Mouse (Mus musculus): ENCODE measurements at regions not wholly inside any gene's neighbourhood (a gene's known extent, or its start where the extent isn't known, plus 50 kb on each side); places are given as distances from the start of the nearest gene placed in this dataset.

- no peak for ATAC-seq (ENCODE audit: low FRiP score, low read depth)
- Histone ChIP-seq H3K27ac (replicated peaks) (no peak overlapping the region), H3K4me2 (no peak overlapping the region), H3K9me3 (no peaks in the 10 kb centered on the region), H3K9ac (no peak overlapping the region), H3K36me3 (no peaks in the 10 kb centered on the region), H3K4me3 (no peak overlapping the region), H3K27me3 (no peaks in the 10 kb centered on the region), H3K4me1 (replicated peaks) (no peaks in the 10 kb centered on the region)
- 83% methylated on average over 7 of the region's 7 CpGs for WGBS
Observed at GRCm38 (mm10) chr1:18668901-18669300, 404.0 kb upstream of the Defb41 start.

- Histone ChIP-seq H3K4me1 (replicated peaks) (no peaks in the 10 kb centered on the region), H3K36me3 (no peaks in the 10 kb centered on the region), H3K4me2 (no peak overlapping the region), H3K4me3 (no peak overlapping the region), H3K9ac (no peak overlapping the region), H3K27me3 (no peaks in the 10 kb centered on the region), H3K27ac (replicated peaks) (no peak overlapping the region), H3K9me3 (no peaks in the 10 kb centered on the region)
- 90% methylated on average over 5 of the region's 5 CpGs for WGBS
- ATAC-seq (ENCODE audit: low FRiP score, low read depth) = no peak
Observed at GRCm38 (mm10) chr1:18668265-18668664, 403.3 kb upstream of the Defb41 start.

GRCm38 (mm10) chr1:18640858-18641257 is 375.9 kb upstream of the Defb41 start:
- 0 out of 2 replicates have a peak, but pooled peaks cover 5% of the 10 kb centered on the region for H3K4me1 ChIP-seq (replicated peaks)
- H3K9me3 ChIP-seq = no peaks in the 10 kb centered on the region
- H3K36me3 ChIP-seq = no peaks in the 10 kb centered on the region
- no peak overlapping the region for H3K4me3 ChIP-seq
- H3K27me3 ChIP-seq = no peaks in the 10 kb centered on the region
- ATAC-seq (ENCODE audit: low FRiP score, low read depth) = no peak
- no peak overlapping the region for H3K27ac ChIP-seq (replicated peaks)
- H3K4me2 ChIP-seq = no peak overlapping the region
- H3K9ac ChIP-seq = no peak overlapping the region

GRCm38 (mm10) chr1:18639460-18640300 is 374.7 kb upstream of the Defb41 start:
- H3K27me3 ChIP-seq = no peaks in the 10 kb centered on the region
- WGBS = 17% methylated on average over 8 of the region's 8 CpGs
- H3K4me2 ChIP-seq = 0 out of 2 replicates have a peak overlapping the region, but pooled peaks have one; percentile 5
- 0 out of 2 replicates have a peak, but pooled peaks cover 5% of the 10 kb centered on the region for H3K4me1 ChIP-seq (replicated peaks)
- H3K4me3 ChIP-seq = no peak overlapping the region
- H3K36me3 ChIP-seq = no peaks in the 10 kb centered on the region
- peak; percentile 56; the same call in 1 of the 2 replicates for ATAC-seq (ENCODE audit: low FRiP score, low read depth)
- no peak overlapping the region for H3K27ac ChIP-seq (replicated peaks)
- no peaks in the 10 kb centered on the region for H3K9me3 ChIP-seq
- no peak overlapping the region for H3K9ac ChIP-seq

- ATAC-seq (ENCODE audit: low FRiP score, low read depth) = no peak
- Histone ChIP-seq H3K9me3 (no peaks in the 10 kb centered on the region), H3K4me3 (no peak overlapping the region), H3K9ac (no peak overlapping the region), H3K4me1 (replicated peaks) (0 out of 2 replicates have a peak, but pooled peaks cover 5% of the 10 kb centered on the region), H3K27me3 (no peaks in the 10 kb centered on the region), H3K4me2 (no peak overlapping the region), H3K36me3 (no peaks in the 10 kb centered on the region), H3K27ac (replicated peaks) (no peak overlapping the region)
Observed at GRCm38 (mm10) chr1:18637334-18637733, 372.4 kb upstream of the Defb41 start.

- Histone ChIP-seq H3K4me1 (replicated peaks) (no peaks in the 10 kb centered on the region), H3K27me3 (no peaks in the 10 kb centered on the region), H3K9ac (no peak overlapping the region), H3K4me2 (no peak overlapping the region), H3K27ac (replicated peaks) (no peak overlapping the region), H3K4me3 (no peak overlapping the region), H3K36me3 (no peaks in the 10 kb centered on the region), H3K9me3 (no peaks in the 10 kb centered on the region)
- no peak for ATAC-seq (ENCODE audit: low FRiP score, low read depth)
- WGBS = 79% methylated on average over 7 of the region's 7 CpGs
Observed at GRCm38 (mm10) chr1:18610231-18610630, 345.3 kb upstream of the Defb41 start.

- Histone ChIP-seq H3K36me3 (no peaks in the 10 kb centered on the region), H3K4me3 (no peak overlapping the region), H3K4me1 (replicated peaks) (no peaks in the 10 kb centered on the region), H3K9me3 (no peaks in the 10 kb centered on the region), H3K9ac (no peak overlapping the region), H3K27ac (replicated peaks) (no peak overlapping the region), H3K27me3 (no peaks in the 10 kb centered on the region), H3K4me2 (no peak overlapping the region)
- whole genome bisulfite sequencing = 49% methylated on average over 1 of the region's 1 CpGs
- ATAC-seq (ENCODE audit: low FRiP score, low read depth) = no peak
Observed at GRCm38 (mm10) chr1:18599864-18600263, 334.9 kb upstream of the Defb41 start.

- Histone ChIP-seq H3K27ac (replicated peaks) (no peak overlapping the region), H3K36me3 (no peaks in the 10 kb centered on the region), H3K4me2 (no peak overlapping the region), H3K4me3 (no peak overlapping the region), H3K9ac (no peak overlapping the region), H3K27me3 (no peaks in the 10 kb centered on the region), H3K4me1 (replicated peaks) (no peaks in the 10 kb centered on the region), H3K9me3 (no peaks in the 10 kb centered on the region)
- no peak for ATAC-seq (ENCODE audit: low FRiP score, low read depth)
- WGBS = 50% methylated on average over 4 of the region's 4 CpGs
Observed at GRCm38 (mm10) chr1:18598908-18599307, 334.0 kb upstream of the Defb41 start.

GRCm38 (mm10) chr1:18583358-18584128 is 318.6 kb upstream of the Defb41 start:
- no peak for ATAC-seq (ENCODE audit: low FRiP score, low read depth)
- 57% methylated on average over 6 of the region's 6 CpGs for WGBS
- H3K27ac ChIP-seq (replicated peaks) = no peak overlapping the region
- no peak overlapping the region for H3K4me3 ChIP-seq
- H3K9ac ChIP-seq = no peak overlapping the region
- no peaks in the 10 kb centered on the region for H3K27me3 ChIP-seq
- no peaks in the 10 kb centered on the region for H3K4me1 ChIP-seq (replicated peaks)
- H3K4me2 ChIP-seq = no peak overlapping the region
- H3K36me3 ChIP-seq = no peaks in the 10 kb centered on the region
- no peaks in the 10 kb centered on the region for H3K9me3 ChIP-seq

GRCm38 (mm10) chr1:18578625-18579024 is 313.7 kb upstream of the Defb41 start:
- H3K27ac ChIP-seq (replicated peaks) = no peak overlapping the region
- no peak for ATAC-seq (ENCODE audit: low FRiP score, low read depth)
- WGBS = 93% methylated on average over 2 of the region's 2 CpGs
- H3K27me3 ChIP-seq = no peaks in the 10 kb centered on the region
- no peak overlapping the region for H3K4me3 ChIP-seq
- no peaks in the 10 kb centered on the region for H3K36me3 ChIP-seq
- no peaks in the 10 kb centered on the region for H3K9me3 ChIP-seq
- no peak overlapping the region for H3K9ac ChIP-seq
- H3K4me2 ChIP-seq = no peak overlapping the region
- H3K4me1 ChIP-seq (replicated peaks) = no peaks in the 10 kb centered on the region

- Histone ChIP-seq H3K36me3 (no peaks in the 10 kb centered on the region), H3K27me3 (no peaks in the 10 kb centered on the region), H3K27ac (replicated peaks) (no peak overlapping the region), H3K9me3 (no peaks in the 10 kb centered on the region), H3K4me1 (replicated peaks) (no peaks in the 10 kb centered on the region), H3K4me3 (no peak overlapping the region), H3K4me2 (no peak overlapping the region), H3K9ac (no peak overlapping the region)
- WGBS = 61% methylated on average over 2 of the region's 2 CpGs
- ATAC-seq (ENCODE audit: low FRiP score, low read depth) = no peak
Observed at GRCm38 (mm10) chr1:18567086-18567485, 302.1 kb upstream of the Defb41 start.

- H3K4me2 ChIP-seq = no peak overlapping the region
- H3K9me3 ChIP-seq = no peaks in the 10 kb centered on the region
- no peaks in the 10 kb centered on the region for H3K27me3 ChIP-seq
- H3K27ac ChIP-seq (replicated peaks) = no peak overlapping the region
- no peak overlapping the region for H3K4me3 ChIP-seq
- no peak for ATAC-seq (ENCODE audit: low FRiP score, low read depth)
- H3K4me1 ChIP-seq (replicated peaks) = no peaks in the 10 kb centered on the region
- no peaks in the 10 kb centered on the region for H3K36me3 ChIP-seq
- 58% methylated on average over 2 of the region's 2 CpGs for WGBS
- no peak overlapping the region for H3K9ac ChIP-seq
Observed at GRCm38 (mm10) chr1:18551211-18551610, 286.3 kb upstream of the Defb41 start.
